Mouse (Mus musculus) heart, postnatal 0 days (tissue): ENCODE measurements around the gene Cdk19. TPM values are rescaled to one million over a fixed set of nuclear protein-coding genes. Genes with fewer than 3 reads are reported as not detected.
A peak's percentile ranks its signal among the peaks of the same experiment; 100 is the strongest.

Experiments
- ATAC-seq: fragments of 200-750 bp; cut with Nextera tagmentation; 2 replicates; pipeline ENCODE4 v1.8.0; 2017; ENCODE audit warnings: low read depth, moderate number of reproducible peaks, moderate library complexity; ENCODE audit not compliant: insufficient read depth
- DNase-seq: peaks from one replicate; pipeline ENCODE4 v3.0.0-alpha.2; 2016; ENCODE audit warnings: low spot score
- H3K27ac ChIP-seq: fragments of 300-500 bp; sonication (generic); 2 replicates; pipeline ENCODE4 v1.5.1; 2014; ENCODE audit warnings: low read depth, mild to moderate bottlenecking
- H3K27me3 ChIP-seq: fragments of 300-500 bp; sonication (generic); 2 replicates; pipeline ENCODE4 v1.6.1; 2014; ENCODE audit warnings: low read length, mixed read lengths; ENCODE audit not compliant: control insufficient read depth, insufficient read depth
- H3K36me3 ChIP-seq: fragments of 300-500 bp; sonication (generic); replicated peaks from 2 replicates; pipeline ENCODE4 v1.6.1; 2014; ENCODE audit warnings: low read length, mixed read lengths; ENCODE audit not compliant: control insufficient read depth, insufficient read depth
- H3K4me1 ChIP-seq: fragments of 300-500 bp; sonication (generic); 2 replicates; pipeline ENCODE4 v1.6.1; 2014; ENCODE audit warnings: antibody characterized with exemption; ENCODE audit not compliant: control insufficient read depth, insufficient read depth
- H3K4me2 ChIP-seq: fragments of 300-500 bp; sonication (generic); 2 replicates; pipeline ENCODE4 v1.6.1; 2014; ENCODE audit warnings: low read depth, mild to moderate bottlenecking, low read length, moderate library complexity
- H3K4me3 ChIP-seq: fragments of 300-500 bp; sonication (generic); 2 replicates; pipeline ENCODE4 v1.5.1; 2014; ENCODE audit warnings: low read depth, low read length
- H3K9ac ChIP-seq: fragments of 300-500 bp; sonication (generic); replicated peaks from 2 replicates; pipeline ENCODE4 v1.6.1; 2014; ENCODE audit warnings: low read depth, low read length, mixed read lengths
- H3K9me3 ChIP-seq: fragments of 300-500 bp; sonication (generic); replicated peaks from 2 replicates; pipeline ENCODE4 v1.6.1; 2016; ENCODE audit warnings: low read length; ENCODE audit not compliant: control insufficient read depth
- CTCF ChIP-seq: IDR thresholded peaks from 2 replicates; pipeline ENCODE4 v1.5.1; 2016; ENCODE audit warnings: antibody characterized with exemption, control low read depth, low read depth
- EP300 ChIP-seq: IDR thresholded peaks from 2 replicates; pipeline ENCODE4 v1.6.1; 2016; ENCODE audit warnings: antibody characterized with exemption, low read depth
- WGBS: fragments of 180-500 bp; shearing (Covaris S2); extraction: QIAGEN DNeasy Blood & Tissue Kit; methylation state at CpG from one replicate; pipeline ENCODE4 v1.1.7; 2014; 5-methylcytosine and 5-hydroxymethylcytosine counted together
- polyA plus RNA-seq: library from polyadenylated mRNA; unstranded; fragments of >200 nt; fragmentation: Nextera tagmentation; extraction: Ambion mirVana; gene quantifications from 2 replicates; pipeline ENCODE4 v1.2.1, GENCODE M21; 2015
- total RNA-seq: library from RNA; depleted of rRNA; stranded (reverse); fragments of >200 nt; gene quantifications from 2 replicates; pipeline ENCODE4 v1.2.3, GENCODE M21; 2014; ENCODE audit warnings: low replicate concordance

Gene Cdk19
- total and polyA plus RNA-seq, 2 experiments from 2014 or later = 3.1 to 11.6 TPM

DNA sequence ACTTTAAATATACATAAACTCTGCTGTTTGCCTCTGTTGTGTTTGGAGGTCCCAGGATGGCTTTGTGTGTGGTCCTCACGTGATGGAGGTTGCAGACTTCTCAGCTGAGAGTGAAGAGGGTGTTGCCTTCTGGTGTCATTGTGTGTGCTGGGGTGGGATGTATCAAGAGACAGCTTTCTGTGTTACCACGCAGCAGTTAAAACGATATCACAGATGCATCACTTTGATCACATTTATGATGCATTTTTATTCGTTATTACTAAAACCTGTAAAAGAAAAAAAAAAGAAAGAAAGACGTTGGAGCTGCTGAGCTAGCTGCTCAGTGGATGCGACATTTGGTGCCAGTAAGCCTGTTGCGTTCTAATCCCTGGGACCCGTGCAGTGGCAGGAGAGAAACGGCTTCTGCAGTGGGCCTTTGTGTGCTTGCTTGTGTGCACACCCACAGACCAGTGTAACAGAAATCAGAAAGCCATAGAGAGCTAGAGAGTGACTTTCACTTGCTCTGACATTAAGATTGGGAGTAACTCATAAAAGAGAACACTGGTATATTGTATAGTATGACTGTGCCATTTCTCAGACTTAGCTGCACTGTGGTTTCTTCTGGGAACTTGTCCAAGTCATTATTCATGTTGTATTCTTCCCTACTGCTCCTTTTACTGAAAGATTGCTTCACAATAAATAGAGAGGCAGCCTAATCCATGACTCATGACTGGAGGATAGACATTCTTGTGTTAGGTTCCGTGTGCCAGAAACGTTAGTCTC is 32.7 kb downstream of the Cdk19 start:
- H3K9ac ChIP-seq = no peak overlapping the region
- H3K36me3 ChIP-seq = no peaks in the 10 kb centered on the region
- WGBS = 48% methylated on average over 11 of the region's 11 CpGs
- DNase-seq = peak; percentile 51
- H3K4me3 ChIP-seq = no peak overlapping the region
- peak; percentile 27; the same call in 1 of the 2 replicates for ATAC-seq
- peak overlapping the region; percentile 10; the same call in 1 of the 2 replicates for H3K27ac ChIP-seq
- TF ChIP-seq EP300 = no peak
- no peak for TF ChIP-seq CTCF
- no peaks in the 10 kb centered on the region for H3K9me3 ChIP-seq
- no peak overlapping the region for H3K4me2 ChIP-seq
- no peaks in the 10 kb centered on the region for H3K27me3 ChIP-seq
- peaks cover 6% of the 10 kb centered on the region; the same call in 1 of the 2 replicates for H3K4me1 ChIP-seq

DNA sequence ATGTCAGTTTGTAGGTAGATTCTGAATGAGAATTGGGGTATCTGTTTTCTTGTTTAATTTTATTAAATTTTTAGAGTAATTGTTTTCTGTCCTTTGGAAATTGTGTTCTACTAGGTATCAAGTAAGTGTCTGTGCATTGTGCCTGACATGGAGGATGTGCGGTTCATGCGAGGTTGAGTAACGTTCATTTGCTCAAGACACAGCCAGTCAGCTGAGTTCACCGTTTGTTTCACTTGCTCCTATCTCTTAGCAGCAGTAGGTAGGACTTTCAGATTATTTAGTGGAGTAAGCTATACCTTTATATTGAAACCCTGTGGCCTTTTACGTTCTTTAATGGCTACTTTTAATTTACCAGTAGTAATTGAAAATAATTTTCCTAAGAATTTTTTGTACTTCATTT is 34.4 kb downstream of the Cdk19 start:
- Histone ChIP-seq H3K27ac (no peak overlapping the region), H3K4me2 (no peak overlapping the region), H3K4me3 (no peak overlapping the region), H3K27me3 (no peaks in the 10 kb centered on the region), H3K9me3 (no peaks in the 10 kb centered on the region), H3K36me3 (no peaks in the 10 kb centered on the region), H3K9ac (no peak overlapping the region), H3K4me1 (peaks cover 6% of the 10 kb centered on the region; the same call in 1 of the 2 replicates)
- TF ChIP-seq EP300 = no peak
- DNase-seq = no peak
- ATAC-seq = no peak
- WGBS = 92% methylated on average over 5 of the region's 5 CpGs

DNA sequence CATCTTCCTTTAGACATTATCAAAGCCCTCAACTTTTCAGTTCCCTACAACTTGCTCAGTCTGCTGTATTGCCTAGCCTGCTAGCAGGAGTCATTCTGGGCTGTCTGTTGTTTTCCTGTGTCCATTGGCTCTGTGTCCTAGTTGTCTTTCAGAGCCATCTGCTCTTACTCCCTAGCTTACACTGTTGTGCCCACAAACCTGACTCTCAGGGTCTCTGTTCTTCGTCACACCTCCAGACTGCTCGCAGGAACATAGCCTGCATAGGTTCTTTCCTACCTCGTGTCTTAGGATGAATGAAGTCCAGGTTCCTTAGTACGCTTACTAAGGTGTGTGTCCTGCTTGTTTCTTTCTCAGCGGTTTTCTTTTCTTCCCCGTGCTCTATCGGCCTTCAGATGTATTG is 35.5 kb downstream of the Cdk19 start:
- peaks cover 6% of the 10 kb centered on the region; the same call in 1 of the 2 replicates for H3K4me1 ChIP-seq
- H3K4me2 ChIP-seq = no peak overlapping the region
- ATAC-seq (no peak), DNase-seq (no peak)
- H3K27me3 ChIP-seq = no peaks in the 10 kb centered on the region
- H3K9me3 ChIP-seq = no peaks in the 10 kb centered on the region
- 72% methylated on average over 7 of the region's 7 CpGs for WGBS
- H3K9ac ChIP-seq = no peak overlapping the region
- H3K36me3 ChIP-seq = no peaks in the 10 kb centered on the region
- no peak overlapping the region for H3K27ac ChIP-seq
- TF ChIP-seq EP300 (no peak), CTCF (no peak)
- H3K4me3 ChIP-seq = no peak overlapping the region

DNA sequence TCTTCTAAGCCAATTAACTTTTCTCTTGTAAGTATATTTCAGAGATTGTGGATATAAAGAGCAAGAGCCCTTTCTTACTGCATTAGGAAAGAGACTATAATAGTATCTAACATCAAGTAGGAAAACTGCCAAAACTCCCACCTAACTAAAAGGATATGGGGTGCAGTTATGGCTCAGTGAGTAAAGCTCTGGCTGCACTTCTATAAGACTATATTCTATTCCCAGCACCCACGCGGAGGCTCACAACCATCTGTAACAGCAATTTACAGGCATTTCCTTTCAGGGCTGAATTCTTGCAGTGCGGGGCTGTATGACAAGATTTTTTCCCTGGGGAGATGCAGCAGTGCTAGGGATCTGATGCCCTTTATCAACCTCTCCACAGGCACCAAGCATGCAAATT is 36.9 kb downstream of the Cdk19 start:
- H3K9ac ChIP-seq = no peak overlapping the region
- TF ChIP-seq EP300 = no peak
- TF ChIP-seq CTCF = no peak
- 78% methylated on average over 3 of the region's 3 CpGs for WGBS

DNA sequence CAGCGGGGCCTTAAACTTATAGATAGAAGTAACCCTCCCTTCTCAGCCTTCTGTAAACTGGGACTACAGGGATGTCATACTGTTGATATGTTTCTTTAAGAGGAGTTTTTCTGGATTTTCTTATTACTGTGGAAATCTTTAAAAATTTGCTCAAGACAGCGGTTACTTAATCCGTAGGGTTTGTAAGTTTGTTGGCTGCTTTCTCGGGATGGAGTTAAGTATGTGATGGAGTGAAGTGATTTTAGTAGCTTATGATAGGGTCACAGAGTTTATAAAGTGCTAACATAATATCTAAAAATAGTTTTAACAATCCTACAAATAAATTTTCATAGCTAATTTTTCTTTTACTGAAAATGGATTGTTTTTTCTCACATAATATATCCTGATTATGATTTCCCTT is 38.9 kb downstream of the Cdk19 start:
- Histone ChIP-seq H3K36me3 (no peaks in the 10 kb centered on the region), H3K9ac (no peak overlapping the region), H3K27me3 (no peaks in the 10 kb centered on the region), H3K4me1 (no peaks in the 10 kb centered on the region), H3K9me3 (no peaks in the 10 kb centered on the region), H3K4me3 (no peak overlapping the region), H3K4me2 (no peak overlapping the region), H3K27ac (no peak overlapping the region)
- WGBS = 88% methylated on average over 4 of the region's 4 CpGs
- no peak for ATAC-seq
- no peak for TF ChIP-seq EP300
- no peak for TF ChIP-seq CTCF
- no peak for DNase-seq

More for the DNA sequence above, 36.9 kb downstream of the Cdk19 start:
- H3K9me3 ChIP-seq = no peaks in the 10 kb centered on the region
- ATAC-seq = no peak
- no peak overlapping the region for H3K4me2 ChIP-seq
- no peak overlapping the region for H3K4me3 ChIP-seq
- no peak overlapping the region for H3K27ac ChIP-seq
- H3K36me3 ChIP-seq = no peaks in the 10 kb centered on the region
- H3K4me1 ChIP-seq = peaks cover 6% of the 10 kb centered on the region; the same call in 1 of the 2 replicates
- no peak for DNase-seq
- H3K27me3 ChIP-seq = no peaks in the 10 kb centered on the region

DNA sequence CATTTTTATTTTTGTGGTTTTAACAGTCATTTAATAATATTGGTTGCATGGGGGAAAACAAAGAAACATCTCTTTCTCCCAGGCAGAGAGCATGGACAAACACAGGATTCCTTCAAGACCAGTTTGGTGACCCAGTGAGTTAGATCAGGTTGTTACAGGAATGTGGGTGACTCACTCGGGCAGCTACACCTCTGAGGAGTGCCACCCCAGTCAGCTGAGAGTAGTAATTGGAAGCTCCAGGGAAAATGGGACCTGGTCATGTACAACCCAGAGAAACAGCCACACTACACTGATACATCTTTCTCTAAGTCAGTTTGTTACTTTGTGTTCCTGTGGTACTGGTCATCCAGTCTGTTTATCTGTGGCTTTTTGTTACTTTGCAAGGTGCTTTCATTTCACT is 40.3 kb downstream of the Cdk19 start:
- Histone ChIP-seq H3K36me3 (no peaks in the 10 kb centered on the region), H3K9me3 (no peaks in the 10 kb centered on the region), H3K9ac (no peak overlapping the region), H3K27me3 (no peaks in the 10 kb centered on the region), H3K27ac (no peak overlapping the region), H3K4me1 (no peaks in the 10 kb centered on the region), H3K4me2 (no peak overlapping the region), H3K4me3 (no peak overlapping the region)
- WGBS = 58% methylated on average over 1 of the region's 1 CpGs
- no peak for ATAC-seq
- DNase-seq = no peak
- no peak for TF ChIP-seq EP300
- no peak for TF ChIP-seq CTCF
